Mouse (Mus musculus) layer of hippocampus, adult 8-10 months (tissue): Measurements from ENCODE around the gene Gnai2. TPM values are rescaled to one million over a fixed set of nuclear protein-coding genes. Genes with fewer than 3 reads are reported as not detected.

Experiments
- DNase-seq, 2 experiments: peaks; one replicate each; pipeline ENCODE4 v3.0.0; 2022; ENCODE audit warnings: low spot score in 2 of 2
- total RNA-seq, 4 experiments: library from RNA; stranded (reverse); gene quantifications; 2 replicates each; pipeline ENCODE4 v1.2.4; 2022

Gnai2 gene
- total RNA-seq, 4 experiments from 2014 or later = 218 to 272 (median 249) TPM

GRCm38 (mm10) chr9:107631861-107632260, 3.3 kb downstream of the Gnai2 start:
- no peak for DNase-seq

- no peak for DNase-seq
These were observed 3.8 kb downstream of the Gnai2 start for GRCm38 (mm10) chr9:107631311-107631826.

DNA sequence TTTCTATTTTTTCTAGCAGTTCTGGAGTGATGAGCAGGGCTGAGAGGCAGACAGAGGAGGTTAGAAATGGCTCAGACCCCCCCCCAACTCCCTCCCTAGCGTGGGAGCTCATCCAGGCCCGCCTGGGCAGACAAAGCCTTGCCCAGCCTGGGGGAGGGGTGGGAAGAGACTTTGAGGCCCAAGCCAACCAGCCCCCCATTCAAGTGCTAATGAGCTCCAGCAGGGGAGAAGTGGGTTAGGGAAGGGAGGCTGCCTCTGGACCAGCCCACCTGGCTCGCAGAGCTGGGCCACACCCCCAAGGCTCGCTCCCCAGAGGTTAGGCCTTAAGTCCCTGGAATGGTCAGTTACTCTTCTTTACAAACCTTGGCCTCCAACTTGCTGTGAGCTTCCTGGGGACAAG, 4.6 kb downstream of the Gnai2 start:
- DNase-seq = peak in 1 of 2 experiments; percentile 49

GRCm38 (mm10) chr9:107629901-107630425, 5.2 kb downstream of the Gnai2 start:
- DNase-seq = no peak

DNA sequence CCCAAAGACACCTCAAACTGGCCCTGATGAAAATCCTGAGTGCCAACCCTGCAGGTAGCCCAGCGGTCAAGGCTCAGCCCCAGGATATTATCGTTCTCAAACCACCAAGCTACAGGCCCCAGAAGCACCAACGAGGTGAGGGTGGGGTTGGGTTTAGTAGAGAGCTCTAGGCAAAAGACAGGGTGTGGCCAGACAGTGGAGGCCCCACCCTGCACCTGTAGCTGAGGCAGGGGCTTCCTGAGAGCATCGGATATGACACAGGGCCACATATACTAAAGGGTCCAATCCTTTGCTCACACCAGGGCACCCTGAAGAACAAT, 5.8 kb downstream of the Gnai2 start:
- DNase-seq = no peak

DNA sequence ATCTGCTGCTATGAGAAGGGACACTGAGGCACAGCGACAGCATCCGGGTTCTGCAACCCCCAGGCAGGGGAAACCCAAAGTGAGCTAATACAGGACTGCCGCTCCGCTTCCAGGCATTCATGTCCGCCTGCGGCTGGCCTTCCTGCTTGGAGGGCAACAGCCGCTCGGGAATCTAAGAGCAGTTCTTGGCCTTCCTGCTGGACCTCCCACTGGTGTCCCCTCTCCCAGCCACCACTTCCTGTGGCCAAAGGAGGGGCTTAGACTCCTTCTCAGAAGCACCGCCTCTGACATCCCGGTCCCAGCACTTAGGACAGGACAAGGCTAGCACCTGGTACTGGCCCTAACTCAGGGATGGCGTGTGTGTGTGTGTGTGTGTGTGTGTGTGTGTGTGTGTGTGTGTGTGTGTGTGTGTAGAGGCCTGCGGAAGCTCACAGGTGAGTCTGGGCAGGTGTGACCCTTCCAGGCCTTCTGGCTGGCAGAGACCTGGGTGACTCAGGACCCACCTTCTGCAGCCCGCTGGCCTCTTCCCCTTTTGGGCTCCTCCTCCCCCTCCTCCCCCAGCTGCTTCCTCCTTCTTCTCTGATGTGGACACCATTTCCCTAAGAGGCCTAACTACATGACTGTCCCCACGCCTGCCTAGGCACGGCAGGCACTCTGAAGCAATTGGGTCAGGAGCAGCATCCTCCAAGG, 6.3 kb downstream of the Gnai2 start:
- no peak for DNase-seq

GRCm38 (mm10) chr9:107627387-107628255, 7.5 kb downstream of the Gnai2 start:
- no peak for DNase-seq

DNA sequence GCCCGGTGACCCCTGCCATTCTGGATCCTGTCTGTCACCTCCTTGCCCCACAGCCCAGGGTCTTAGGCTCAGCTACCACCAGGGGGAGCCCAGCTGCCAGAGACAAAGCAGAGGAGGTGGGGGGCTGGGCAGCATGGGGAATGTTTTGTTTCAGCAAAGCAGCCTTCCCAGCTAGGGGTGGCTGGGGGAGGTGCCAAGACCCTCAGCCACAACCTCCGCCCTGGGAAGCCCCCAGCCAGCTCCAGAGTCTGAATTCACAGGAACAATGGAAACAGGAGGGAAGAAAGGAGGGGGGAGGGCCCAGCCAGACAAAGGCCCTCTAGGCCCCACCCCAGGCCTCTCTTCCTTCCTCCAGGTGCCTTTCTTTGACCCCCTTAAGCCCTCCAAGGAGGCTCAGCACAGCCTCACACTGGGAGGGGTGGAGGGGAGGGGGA, 8.3 kb downstream of the Gnai2 start:
- peak in 1 of 2 experiments; percentile 75 for DNase-seq

- DNase-seq = no peak
These were observed 8.9 kb downstream of the Gnai2 start for GRCm38 (mm10) chr9:107626158-107626843.

GRCm38 (mm10) chr9:107625351-107626128, 9.6 kb downstream of the Gnai2 start:
- no peak for DNase-seq

DNA sequence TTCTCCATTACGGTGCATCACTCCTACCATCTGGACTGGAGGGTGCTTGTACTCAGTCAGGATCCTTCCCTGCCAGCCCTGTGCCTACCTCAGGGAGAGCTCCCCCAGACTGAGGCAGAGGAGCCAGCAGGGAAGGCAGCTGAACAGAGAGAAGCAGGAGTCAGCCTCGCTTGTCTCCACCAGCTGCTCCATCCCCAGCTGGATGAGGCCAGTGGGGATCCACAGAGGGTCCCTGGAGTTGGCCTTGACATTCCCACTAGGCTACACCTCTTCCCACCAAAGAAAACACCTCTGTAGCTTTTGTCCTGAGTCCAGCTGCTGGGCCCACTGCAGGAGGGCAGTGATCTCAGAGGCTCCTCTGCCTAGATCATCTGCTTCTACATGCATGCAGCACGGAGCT, 10.2 kb downstream of the Gnai2 start:
- no peak for DNase-seq

GRCm38 (mm10) chr9:107624539-107624938, 10.6 kb downstream of the Gnai2 start:
- DNase-seq = no peak

GRCm38 (mm10) chr9:107620954-107621353, 14.2 kb downstream of the Gnai2 start:
- no peak for DNase-seq

DNA sequence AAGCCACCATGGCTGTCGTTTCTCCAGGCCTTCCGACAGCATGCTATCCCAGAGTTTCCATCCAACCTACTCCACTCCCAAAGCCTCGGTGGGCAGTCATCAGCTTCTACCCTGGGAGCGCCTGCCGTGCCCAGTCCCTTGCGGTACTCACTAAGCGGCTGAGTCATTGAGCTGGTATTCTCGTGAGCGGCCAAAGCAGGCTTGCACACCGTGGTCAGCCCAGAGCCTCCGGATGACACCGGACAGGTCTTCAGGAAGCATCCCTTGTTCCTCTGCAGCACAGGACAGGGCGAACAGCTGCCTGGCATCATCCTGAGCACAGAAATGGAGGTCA, 15.7 kb downstream of the Gnai2 start:
- no peak for DNase-seq

GRCm38 (mm10) chr9:107618778-107619545, 16.2 kb downstream of the Gnai2 start:
- DNase-seq = no peak

DNA sequence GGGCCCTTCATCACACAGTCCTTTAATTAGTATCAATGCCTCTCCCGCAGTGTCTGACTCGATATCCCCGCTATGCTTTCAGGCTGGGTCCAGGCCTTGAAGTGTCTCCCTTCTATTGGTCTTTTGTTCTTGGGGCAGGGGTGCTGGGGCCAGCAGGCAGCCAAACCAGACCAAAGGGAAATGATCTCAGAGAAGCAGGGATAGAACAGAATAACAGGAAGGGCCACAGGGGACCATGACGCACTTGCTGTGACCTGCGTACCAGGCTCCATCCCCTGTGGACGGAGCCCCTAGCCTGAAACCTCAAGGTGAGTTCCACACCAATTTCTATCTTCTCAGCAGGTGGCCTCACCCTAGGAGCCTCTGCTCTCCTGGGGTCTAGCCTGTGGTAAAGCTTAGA, 17.1 kb downstream of the Gnai2 start:
- no peak for DNase-seq

DNA sequence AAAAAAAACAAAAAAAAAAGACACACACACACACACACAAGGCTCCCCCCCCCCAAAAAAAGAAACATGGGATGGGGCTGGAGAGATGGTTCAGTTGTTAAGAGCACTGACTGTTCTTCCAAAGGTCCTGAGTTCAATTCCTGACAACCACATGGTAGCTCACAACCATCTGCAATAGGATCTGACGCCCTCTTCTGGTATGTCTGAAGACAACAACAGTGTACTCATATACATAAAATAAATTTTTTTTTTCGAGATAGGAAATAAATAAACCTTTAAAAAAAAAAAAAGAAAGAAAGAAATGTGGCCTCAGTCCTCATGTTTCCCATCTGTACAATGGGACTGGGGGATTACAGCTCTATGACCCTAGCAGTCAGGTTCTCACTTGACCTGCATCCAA, 17.7 kb downstream of the Gnai2 start:
- DNase-seq = no peak

DNA sequence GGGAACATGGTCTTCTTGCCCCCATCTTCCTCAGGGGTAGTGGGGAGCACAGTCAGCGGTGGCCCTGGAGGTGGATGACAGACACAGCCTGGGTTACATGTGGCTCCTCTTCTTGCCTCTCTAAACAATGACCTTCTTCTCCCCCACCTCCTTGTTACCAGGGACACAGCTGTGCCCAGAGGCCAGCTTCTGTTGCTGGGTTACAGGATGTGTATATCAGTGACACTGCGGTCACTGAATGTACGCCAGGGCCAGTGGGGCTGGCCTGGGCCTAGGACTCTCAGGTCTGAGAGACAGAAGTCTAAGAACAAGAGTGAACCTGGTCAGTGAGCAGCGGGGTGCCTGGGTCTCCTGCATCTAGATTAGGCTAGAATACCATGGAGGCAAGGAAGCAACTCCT, 20.1 kb downstream of the Gnai2 start:
- no peak for DNase-seq

GRCm38 (mm10) chr9:107612945-107613569, 22.1 kb downstream of the Gnai2 start:
- no peak for DNase-seq
